Mouse (Mus musculus): Measurements from ENCODE around the gene Cxadr. TPM values are rescaled to one million over a fixed set of nuclear protein-coding genes. Genes with fewer than 3 reads are reported as not detected.
A peak's percentile ranks its signal among the peaks of the same experiment; 100 is the strongest.

The Cxadr gene
- polyA plus RNA-seq, 1 experiment from 2014 or later, result 105 TPM

DNA sequence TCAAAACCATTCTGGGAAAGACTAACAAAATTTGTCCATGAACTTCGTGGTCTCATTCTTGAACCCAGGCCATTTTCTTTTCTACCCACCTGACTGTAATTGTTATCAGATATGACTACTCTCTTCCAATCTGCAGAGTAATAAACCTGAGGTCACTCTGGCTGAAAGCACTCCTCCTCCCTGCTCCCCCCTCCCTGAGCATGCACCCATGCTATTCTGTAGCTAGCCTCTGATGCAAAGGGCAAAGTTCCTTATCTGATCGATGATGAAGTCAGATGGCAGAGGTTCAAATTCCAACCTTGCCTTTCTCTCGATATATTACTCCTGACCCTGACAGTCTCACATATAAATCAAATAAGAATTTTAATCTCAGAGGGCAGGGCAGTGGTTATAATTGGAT lies 33.1 kb upstream of the Cxadr start:
- peaks cover 5% of the 10 kb centered on the region; the same call in 1 of the 2 replicates for H3K4me1 ChIP-seq (ENCODE audit: control insufficient read depth, insufficient read depth, low read length)
- 0 out of 2 replicates have a peak, but pooled peaks cover 5% of the 10 kb centered on the region for H3K27me3 ChIP-seq (replicated peaks; ENCODE audit: control insufficient read depth, insufficient read depth, low read length)
- 94% methylated on average over 3 of the region's 3 CpGs for WGBS
- no peak overlapping the region for H3K27ac ChIP-seq (ENCODE audit: low read depth, low read length)
- ATAC-seq (no peak), DNase-seq (ENCODE audit: low spot score) (no peak)
- H3K9me3 ChIP-seq (replicated peaks; ENCODE audit: control insufficient read depth, low read length), result no peaks in the 10 kb centered on the region
- H3K4me2 ChIP-seq (ENCODE audit: low read length), result no peak overlapping the region
- H3K9ac ChIP-seq (ENCODE audit: low read length), result no peak overlapping the region
- no peak overlapping the region for H3K4me3 ChIP-seq (ENCODE audit: low read depth, low read length)
- H3K36me3 ChIP-seq (ENCODE audit: control insufficient read depth, insufficient read depth, low read length), result no peaks in the 10 kb centered on the region

DNA sequence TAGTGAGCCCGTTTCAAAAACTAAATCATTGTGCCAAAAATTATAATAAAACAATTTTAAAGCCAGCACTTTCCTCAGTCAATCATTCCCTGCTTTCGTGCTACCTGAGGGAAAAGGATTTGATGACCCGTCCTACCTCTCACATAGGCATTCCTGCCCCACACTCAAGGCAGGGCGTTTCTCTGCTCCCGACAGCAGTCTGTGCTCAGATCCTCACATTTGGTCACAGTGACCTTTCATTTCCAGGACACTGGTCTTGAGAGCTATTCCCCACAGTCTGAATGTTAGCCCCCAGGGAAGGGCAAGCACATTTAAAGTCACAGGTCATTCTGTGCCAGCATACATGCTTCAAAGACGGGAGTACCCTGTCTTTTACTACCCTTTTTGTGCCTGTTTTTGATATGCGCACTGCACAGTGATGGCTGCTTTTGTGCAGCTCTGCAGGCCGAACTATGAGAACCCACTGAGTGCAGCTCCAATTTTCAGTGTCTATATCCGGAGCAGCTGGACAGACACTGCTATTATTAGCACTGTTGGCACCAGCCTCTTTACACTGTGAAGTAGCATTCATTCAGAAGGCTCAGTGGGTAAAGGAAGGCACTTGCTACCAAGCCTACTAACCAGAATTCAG lies 26.3 kb upstream of the Cxadr start:
- DNase-seq (ENCODE audit: low spot score) (peak; percentile 19), ATAC-seq (no peak)
- Histone ChIP-seq H3K9me3 (replicated peaks; ENCODE audit: control insufficient read depth, low read length) (no peaks in the 10 kb centered on the region), H3K36me3 (ENCODE audit: control insufficient read depth, insufficient read depth, low read length) (no peaks in the 10 kb centered on the region), H3K27me3 (replicated peaks; ENCODE audit: control insufficient read depth, insufficient read depth, low read length) (no peaks in the 10 kb centered on the region), H3K4me2 (ENCODE audit: low read length) (no peak overlapping the region), H3K4me3 (ENCODE audit: low read depth, low read length) (no peak overlapping the region), H3K4me1 (ENCODE audit: control insufficient read depth, insufficient read depth, low read length) (no peaks in the 10 kb centered on the region), H3K27ac (ENCODE audit: low read depth, low read length) (no peak overlapping the region), H3K9ac (ENCODE audit: low read length) (no peak overlapping the region)
- WGBS, result 74% methylated on average over 9 of the region's 9 CpGs

DNA sequence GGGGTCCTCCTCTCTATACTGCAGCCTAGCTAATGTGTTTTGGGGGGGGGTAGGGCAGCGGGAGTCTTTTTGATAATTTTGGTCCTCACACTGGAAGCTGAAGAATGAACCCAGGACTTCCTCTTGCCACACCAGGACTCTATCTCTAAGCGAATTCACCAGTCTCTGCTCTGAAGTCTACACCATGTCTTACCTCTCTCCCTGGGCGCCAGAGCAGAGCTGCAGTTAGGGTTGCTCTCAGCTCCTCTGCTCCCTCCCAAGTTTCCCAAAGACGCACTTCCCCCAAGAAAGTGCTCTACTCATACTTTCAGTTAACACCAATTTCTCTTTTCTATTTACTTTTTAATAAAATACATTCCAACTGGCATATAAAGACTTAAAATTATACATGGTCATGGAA lies 23.7 kb upstream of the Cxadr start:
- Histone ChIP-seq H3K9me3 (replicated peaks; ENCODE audit: control insufficient read depth, low read length) (no peaks in the 10 kb centered on the region), H3K4me1 (ENCODE audit: control insufficient read depth, insufficient read depth, low read length) (no peaks in the 10 kb centered on the region), H3K27me3 (replicated peaks; ENCODE audit: control insufficient read depth, insufficient read depth, low read length) (no peaks in the 10 kb centered on the region), H3K9ac (ENCODE audit: low read length) (no peak overlapping the region), H3K36me3 (ENCODE audit: control insufficient read depth, insufficient read depth, low read length) (no peaks in the 10 kb centered on the region), H3K4me2 (ENCODE audit: low read length) (no peak overlapping the region), H3K4me3 (ENCODE audit: low read depth, low read length) (no peak overlapping the region), H3K27ac (ENCODE audit: low read depth, low read length) (no peak overlapping the region)
- WGBS, result 60% methylated on average over 4 of the region's 4 CpGs
- DNase-seq (ENCODE audit: low spot score) (no peak), ATAC-seq (no peak)

DNA sequence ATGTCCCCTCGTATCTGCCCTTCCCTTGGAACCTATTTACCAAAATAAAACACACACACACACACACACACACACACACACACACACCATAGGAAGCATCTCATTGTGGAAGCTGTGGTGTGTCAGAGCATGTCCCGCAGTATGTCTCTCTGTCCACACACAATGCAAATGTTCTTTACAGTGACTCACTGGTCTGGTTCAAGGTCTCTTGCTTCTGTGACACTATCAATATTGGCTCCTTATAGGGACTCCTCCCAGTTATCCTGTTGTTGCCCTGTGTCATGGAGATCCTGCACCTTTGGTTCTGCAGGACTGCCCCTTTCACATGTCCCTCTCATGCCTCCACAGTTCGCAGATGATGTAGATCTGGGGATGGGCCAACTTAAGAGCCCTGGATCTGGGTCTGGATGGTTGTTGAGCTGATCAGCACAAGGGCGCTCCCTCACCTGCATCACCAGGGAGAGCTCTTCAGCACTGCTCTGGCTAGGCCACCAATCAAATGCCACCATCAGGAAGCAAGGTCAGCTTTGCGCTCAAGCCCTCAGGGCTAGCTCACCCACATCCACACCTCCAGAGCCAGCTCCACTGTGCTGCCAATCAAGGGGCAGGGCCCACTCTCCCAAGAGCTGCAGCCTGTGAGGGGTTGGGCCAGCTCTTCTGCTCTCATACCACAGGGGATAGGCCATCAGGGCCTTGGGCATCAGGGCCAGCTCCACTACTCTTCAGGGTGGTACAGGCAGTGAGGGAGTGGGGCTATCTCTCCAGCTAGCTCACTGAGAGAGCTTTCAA lies 21.0 kb upstream of the Cxadr start:
- no peak for DNase-seq (ENCODE audit: low spot score)
- Histone ChIP-seq H3K27me3 (replicated peaks; ENCODE audit: control insufficient read depth, insufficient read depth, low read length) (no peaks in the 10 kb centered on the region), H3K9ac (ENCODE audit: low read length) (no peak overlapping the region), H3K27ac (ENCODE audit: low read depth, low read length) (no peak overlapping the region), H3K36me3 (ENCODE audit: control insufficient read depth, insufficient read depth, low read length) (no peaks in the 10 kb centered on the region), H3K4me1 (ENCODE audit: control insufficient read depth, insufficient read depth, low read length) (no peaks in the 10 kb centered on the region), H3K4me3 (ENCODE audit: low read depth, low read length) (no peak overlapping the region), H3K4me2 (ENCODE audit: low read length) (no peak overlapping the region), H3K9me3 (replicated peaks; ENCODE audit: control insufficient read depth, low read length) (no peaks in the 10 kb centered on the region)
- no peak for ATAC-seq
- 80% methylated on average over 5 of the region's 5 CpGs for WGBS

DNA sequence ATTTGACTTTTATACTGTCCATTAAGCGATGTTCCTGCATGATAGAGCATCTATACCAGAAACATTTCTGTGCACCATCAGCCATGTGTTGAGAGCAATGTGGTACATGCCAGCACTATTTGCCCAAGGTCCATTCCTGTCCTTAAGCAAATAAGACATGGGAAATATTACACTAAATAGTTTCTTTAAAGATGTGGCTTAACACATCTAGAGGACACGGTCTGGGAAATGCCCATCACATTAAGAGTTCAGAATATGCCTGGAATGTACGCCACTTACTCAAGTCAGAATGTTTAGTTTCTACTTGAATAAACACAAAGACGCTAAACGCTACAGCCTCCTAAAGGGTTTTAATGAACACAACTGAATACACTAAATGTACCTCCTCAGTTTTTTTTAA lies 18.1 kb upstream of the Cxadr start:
- H3K9ac ChIP-seq (ENCODE audit: low read length), result no peak overlapping the region
- no peak overlapping the region for H3K4me3 ChIP-seq (ENCODE audit: low read depth, low read length)
- ATAC-seq, result no peak
- WGBS, result 69% methylated on average over 5 of the region's 5 CpGs
- H3K27me3 ChIP-seq (replicated peaks; ENCODE audit: control insufficient read depth, insufficient read depth, low read length), result no peaks in the 10 kb centered on the region
- H3K9me3 ChIP-seq (replicated peaks; ENCODE audit: control insufficient read depth, low read length), result no peaks in the 10 kb centered on the region
- no peak for DNase-seq (ENCODE audit: low spot score)
- H3K4me2 ChIP-seq (ENCODE audit: low read length), result no peak overlapping the region
- H3K36me3 ChIP-seq (ENCODE audit: control insufficient read depth, insufficient read depth, low read length), result no peaks in the 10 kb centered on the region
- H3K4me1 ChIP-seq (ENCODE audit: control insufficient read depth, insufficient read depth, low read length), result no peaks in the 10 kb centered on the region
- no peak overlapping the region for H3K27ac ChIP-seq (ENCODE audit: low read depth, low read length)

DNA sequence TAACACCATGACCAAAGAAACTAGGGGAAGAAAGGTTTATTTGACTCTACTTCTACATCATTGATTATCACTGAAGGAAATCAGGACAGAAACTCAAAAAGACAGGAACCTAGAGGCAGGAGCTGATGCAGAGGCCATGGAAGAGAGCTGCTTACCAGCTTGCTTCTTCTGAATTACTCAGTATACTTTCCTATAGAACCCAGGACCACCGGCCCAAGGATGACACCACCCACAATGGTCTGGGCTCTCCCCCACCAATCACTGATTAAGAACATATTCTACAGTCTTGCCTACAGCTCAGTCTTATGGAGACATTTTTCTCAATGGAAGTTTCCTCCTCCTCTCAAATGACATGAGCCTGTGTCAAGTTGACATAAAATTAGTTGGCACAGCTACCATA lies 7.2 kb upstream of the Cxadr start:
- DNase-seq (ENCODE audit: low spot score) (no peak), ATAC-seq (no peak)
- H3K27me3 ChIP-seq (replicated peaks; ENCODE audit: control insufficient read depth, insufficient read depth, low read length), result no peaks in the 10 kb centered on the region
- H3K36me3 ChIP-seq (ENCODE audit: control insufficient read depth, insufficient read depth, low read length), result no peaks in the 10 kb centered on the region
- no peak overlapping the region for H3K27ac ChIP-seq (ENCODE audit: low read depth, low read length)
- no peak overlapping the region for H3K4me3 ChIP-seq (ENCODE audit: low read depth, low read length)
- no peak overlapping the region for H3K4me2 ChIP-seq (ENCODE audit: low read length)
- 88% methylated on average over 1 of the region's 1 CpGs for WGBS
- no peaks in the 10 kb centered on the region for H3K9me3 ChIP-seq (replicated peaks; ENCODE audit: control insufficient read depth, low read length)
- no peak overlapping the region for H3K9ac ChIP-seq (ENCODE audit: low read length)
- no peaks in the 10 kb centered on the region for H3K4me1 ChIP-seq (ENCODE audit: control insufficient read depth, insufficient read depth, low read length)

DNA sequence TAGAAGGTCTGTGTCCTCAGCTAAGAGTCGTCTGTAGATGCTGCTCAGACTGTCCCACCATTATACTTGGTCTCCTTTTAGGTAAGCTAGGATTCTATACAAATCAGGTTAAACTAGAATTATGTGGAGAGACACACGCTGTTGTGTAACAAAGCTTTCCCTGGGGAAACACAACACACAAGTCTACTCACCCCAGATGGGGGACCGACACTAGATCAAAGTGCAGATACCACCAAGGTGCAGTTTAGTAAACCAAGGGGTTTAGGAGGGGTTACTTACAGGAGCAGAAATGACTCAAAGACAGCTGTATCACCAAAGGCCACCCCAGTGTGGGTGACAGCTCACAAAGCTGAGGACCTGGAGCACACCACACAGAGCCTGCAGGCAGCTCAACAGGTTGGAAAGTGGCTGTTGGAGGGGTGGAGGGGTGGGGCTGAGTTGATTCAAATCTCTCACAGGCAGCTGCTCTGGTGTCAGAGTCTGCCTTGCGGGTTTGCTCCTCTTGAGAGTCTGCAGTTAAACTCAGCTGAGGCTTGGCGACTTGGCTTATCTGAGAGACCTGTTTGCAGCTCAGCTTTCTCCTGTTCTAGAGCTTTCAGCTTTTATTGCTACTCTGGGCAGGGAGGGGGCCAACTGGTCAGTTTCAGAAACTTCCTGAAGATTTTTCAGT lies 6.5 kb upstream of the Cxadr start:
- no peaks in the 10 kb centered on the region for H3K9me3 ChIP-seq (replicated peaks; ENCODE audit: control insufficient read depth, low read length)
- DNase-seq (ENCODE audit: low spot score) (no peak), ATAC-seq (no peak)
- no peak overlapping the region for H3K9ac ChIP-seq (ENCODE audit: low read length)
- H3K27ac ChIP-seq (ENCODE audit: low read depth, low read length), result no peak overlapping the region
- H3K4me2 ChIP-seq (ENCODE audit: low read length), result no peak overlapping the region
- no peak overlapping the region for H3K4me3 ChIP-seq (ENCODE audit: low read depth, low read length)
- no peaks in the 10 kb centered on the region for H3K36me3 ChIP-seq (ENCODE audit: control insufficient read depth, insufficient read depth, low read length)
- no peaks in the 10 kb centered on the region for H3K4me1 ChIP-seq (ENCODE audit: control insufficient read depth, insufficient read depth, low read length)
- no peaks in the 10 kb centered on the region for H3K27me3 ChIP-seq (replicated peaks; ENCODE audit: control insufficient read depth, insufficient read depth, low read length)
- WGBS, result 50% methylated on average over 5 of the region's 5 CpGs

DNA sequence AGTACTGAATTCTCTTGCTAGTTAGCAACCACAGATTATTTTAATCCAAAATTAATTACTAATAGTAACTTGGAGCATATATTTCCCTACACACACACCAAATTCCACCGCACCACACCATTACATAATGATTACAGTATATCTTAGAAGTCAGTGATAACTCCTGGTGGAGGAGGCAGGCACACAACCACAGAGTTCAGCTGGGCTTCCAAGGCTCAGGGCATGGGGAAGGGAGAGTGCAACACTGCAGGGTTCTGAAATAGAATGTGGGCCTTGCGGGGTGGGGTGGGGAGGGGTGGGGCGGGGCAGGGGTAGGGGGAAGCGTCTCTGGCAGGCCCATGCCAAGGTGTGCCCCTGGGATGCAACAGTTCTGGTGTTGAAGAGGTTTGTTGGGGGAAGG lies 5.7 kb upstream of the Cxadr start:
- DNase-seq (ENCODE audit: low spot score), result no peak
- no peak overlapping the region for H3K4me2 ChIP-seq (ENCODE audit: low read length)
- no peaks in the 10 kb centered on the region for H3K27me3 ChIP-seq (replicated peaks; ENCODE audit: control insufficient read depth, insufficient read depth, low read length)
- H3K4me1 ChIP-seq (ENCODE audit: control insufficient read depth, insufficient read depth, low read length), result no peaks in the 10 kb centered on the region
- no peaks in the 10 kb centered on the region for H3K9me3 ChIP-seq (replicated peaks; ENCODE audit: control insufficient read depth, low read length)
- H3K9ac ChIP-seq (ENCODE audit: low read length), result no peak overlapping the region
- no peaks in the 10 kb centered on the region for H3K36me3 ChIP-seq (ENCODE audit: control insufficient read depth, insufficient read depth, low read length)
- no peak overlapping the region for H3K27ac ChIP-seq (ENCODE audit: low read depth, low read length)
- H3K4me3 ChIP-seq (ENCODE audit: low read depth, low read length), result no peak overlapping the region
- no peak for ATAC-seq
- 60% methylated on average over 4 of the region's 4 CpGs for WGBS

DNA sequence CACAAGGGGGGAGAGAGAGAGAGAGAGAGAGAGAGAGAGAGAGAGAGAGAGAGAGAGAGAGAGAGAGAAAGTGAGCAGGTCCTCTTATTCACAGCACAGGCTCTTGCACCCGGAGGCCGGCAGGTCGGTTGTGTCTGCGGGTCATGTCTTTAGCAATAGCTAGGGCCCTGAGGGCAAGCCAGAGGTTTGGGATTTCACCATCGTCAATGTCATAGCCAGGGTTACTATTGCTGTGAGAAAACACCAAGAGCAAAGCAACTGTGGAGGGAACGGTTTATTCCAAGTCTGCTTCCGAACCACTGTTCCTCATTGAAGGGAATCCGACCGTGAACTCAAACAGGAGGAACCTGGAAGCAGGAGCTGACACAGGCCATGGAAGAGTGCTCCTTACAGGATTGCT lies 5.2 kb upstream of the Cxadr start:
- WGBS, result 75% methylated on average over 9 of the region's 9 CpGs
- Histone ChIP-seq H3K36me3 (ENCODE audit: control insufficient read depth, insufficient read depth, low read length) (no peaks in the 10 kb centered on the region), H3K9me3 (replicated peaks; ENCODE audit: control insufficient read depth, low read length) (no peaks in the 10 kb centered on the region), H3K27ac (ENCODE audit: low read depth, low read length) (no peak overlapping the region), H3K4me2 (ENCODE audit: low read length) (no peak overlapping the region), H3K4me1 (ENCODE audit: control insufficient read depth, insufficient read depth, low read length) (no peaks in the 10 kb centered on the region), H3K27me3 (replicated peaks; ENCODE audit: control insufficient read depth, insufficient read depth, low read length) (no peaks in the 10 kb centered on the region), H3K9ac (ENCODE audit: low read length) (no peak overlapping the region), H3K4me3 (ENCODE audit: low read depth, low read length) (no peak overlapping the region)
- DNase-seq (ENCODE audit: low spot score) (no peak), ATAC-seq (no peak)
